Mouse (Mus musculus) C2C12 (cell line): ENCODE measurements around the gene Dok1.

Experiments
- CEBPB ChIP-seq: IDR thresholded peaks from one replicate; pipeline ENCODE4 v1.6.1; 2011; ENCODE audit warnings: low read depth, mild to moderate bottlenecking, control low read depth, moderate library complexity
- CTCF ChIP-seq: IDR thresholded peaks from one replicate; pipeline ENCODE4 v1.5.1; 2011; ENCODE audit not compliant: control insufficient read depth, insufficient read depth, insufficient read length
- FOSL1 ChIP-seq: IDR thresholded peaks from one replicate; pipeline ENCODE4 v1.8.0; 2011; ENCODE audit warnings: mild to moderate bottlenecking, low read length; ENCODE audit not compliant: poor library complexity, insufficient read depth, severe bottlenecking
- MAX ChIP-seq: IDR thresholded peaks from one replicate; pipeline ENCODE4 v1.6.1; 2011; ENCODE audit warnings: mild to moderate bottlenecking, control low read depth
- MYOD1 ChIP-seq: IDR thresholded peaks from one replicate; pipeline ENCODE4 v1.6.1; 2011; ENCODE audit warnings: low read depth; ENCODE audit not compliant: control insufficient read depth, insufficient read length
- MYOG ChIP-seq: IDR thresholded peaks from one replicate; pipeline ENCODE4 v1.6.1; 2011; ENCODE audit not compliant: control insufficient read depth, insufficient read length; ENCODE audit errors: extremely low read depth
- USF1 ChIP-seq: IDR thresholded peaks from one replicate; pipeline ENCODE4 v1.6.1; 2011; ENCODE audit warnings: low read depth, mild to moderate bottlenecking, control low read depth, moderate library complexity

- TF ChIP-seq CTCF (no peak), MYOD1 (peak; percentile 56), CEBPB (peak; percentile 23), USF1 (no peak), MAX (peak; percentile 25), MYOG (no peak), FOSL1 (no peak)
Measured at GRCm38 (mm10) chr6:83006114-83006513, 27.2 kb downstream of the Dok1 start.
